Mouse (Mus musculus) midbrain, embryonic 11.5 days (tissue): ENCODE results near the gene Map3k1. TPM values are rescaled to one million over a fixed set of nuclear protein-coding genes. Genes with fewer than 3 reads are reported as not detected.

Experiments
- ATAC-seq: fragments of 200-750 bp; cut with Nextera tagmentation; 2 replicates; pipeline ENCODE4 v1.8.0; 2017; ENCODE audit warnings: moderate TSS enrichment, moderate library complexity; ENCODE audit not compliant: low FRiP score
- DNase-seq: peaks from one replicate; pipeline ENCODE4 v3.0.0; 2015; ENCODE audit warnings: low spot score; ENCODE audit errors: missing footprints
- H3K27ac ChIP-seq: fragments of 300-500 bp; sonication (generic); 2 replicates; pipeline ENCODE4 v1.5.1; 2014; ENCODE audit warnings: low read depth, low read length
- H3K27me3 ChIP-seq: fragments of 300-500 bp; sonication (generic); 2 replicates; pipeline ENCODE4 v1.6.1; 2014; ENCODE audit warnings: mild to moderate bottlenecking, low read length, moderate library complexity, mixed read lengths; ENCODE audit not compliant: control insufficient read depth, insufficient read depth
- H3K36me3 ChIP-seq: fragments of 300-500 bp; sonication (generic); 2 replicates; pipeline ENCODE4 v1.6.1; 2014; ENCODE audit warnings: mild to moderate bottlenecking, low read length, moderate library complexity, mixed read lengths; ENCODE audit not compliant: control insufficient read depth, insufficient read depth
- H3K4me1 ChIP-seq: fragments of 300-500 bp; sonication (generic); 2 replicates; pipeline ENCODE4 v1.6.1; 2014; ENCODE audit warnings: low read length; ENCODE audit not compliant: control insufficient read depth, insufficient read depth
- H3K4me2 ChIP-seq: fragments of 300-500 bp; sonication (generic); 2 replicates; pipeline ENCODE4 v1.6.1; 2014; ENCODE audit warnings: mild to moderate bottlenecking, moderate library complexity
- H3K4me3 ChIP-seq: fragments of 300-500 bp; sonication (generic); 2 replicates; pipeline ENCODE4 v1.5.1; 2014; ENCODE audit warnings: low read depth, low read length
- H3K9ac ChIP-seq: fragments of 300-500 bp; sonication (generic); 2 replicates; pipeline ENCODE4 v1.6.1; 2014; ENCODE audit warnings: low read length
- H3K9me3 ChIP-seq: fragments of 300-500 bp; sonication (generic); 2 replicates; pipeline ENCODE4 v1.6.1; 2016; ENCODE audit warnings: low read length; ENCODE audit not compliant: control insufficient read depth
- WGBS: fragments of 180-500 bp; shearing (Covaris S2); extraction: QIAGEN DNeasy Blood & Tissue Kit; methylation state at CpG from one replicate; pipeline ENCODE4 v1.1.7; 2014; 5-methylcytosine and 5-hydroxymethylcytosine counted together
- polyA plus RNA-seq: library from polyadenylated mRNA; unstranded; fragments of >200 nt; fragmentation: Nextera tagmentation; extraction: Ambion mirVana; gene quantifications from 2 replicates; pipeline ENCODE4 v1.2.1, GENCODE M21; 2014

Map3k1 gene
- 12.0 and 14.4 TPM in 2 replicates for polyA plus RNA-seq

- Histone ChIP-seq H3K9me3 (no peaks in the 10 kb centered on the region), H3K4me1 (peaks cover 5% of the 10 kb centered on the region; the same call in 1 of the 2 replicates), H3K27me3 (no peaks in the 10 kb centered on the region; the same call in 1 of the 2 replicates), H3K4me3 (peak within 1 kb of the TSS; percentile 92), H3K27ac (peak within 1 kb of the TSS; percentile 94), H3K9ac (peak within 1 kb of the TSS; percentile 90), H3K4me2 (peak within 1 kb of the TSS; percentile 92), H3K36me3 (no peaks in the 10 kb centered on the region)
- ATAC-seq (peak; percentile 88), DNase-seq (peak; percentile 93)
- under 1% methylated on average over 65 of the region's 136 CpGs for WGBS
Measured at GRCm38 (mm10) chr13:111808637-111809465, at the start of gene Map3k1. Gene Map3k1, minus strand, starts transcription at chr13:111808993.

- WGBS, result 71% methylated on average over 7 of the region's 7 CpGs
- no peak for ATAC-seq
- no peaks in the 10 kb centered on the region for H3K9me3 ChIP-seq
Measured at GRCm38 (mm10) chr13:111856786-111857455, 48.1 kb upstream of the Map3k1 start.

GRCm38 (mm10) chr13:111856232-111856631 is 47.4 kb upstream of the Map3k1 start:
- ATAC-seq (no peak), DNase-seq (no peak)
- no peak overlapping the region for H3K9ac ChIP-seq
- no peak overlapping the region for H3K4me3 ChIP-seq
- 91% methylated on average over 7 of the region's 7 CpGs for WGBS
- H3K27me3 ChIP-seq, result no peaks in the 10 kb centered on the region
- H3K27ac ChIP-seq, result no peak overlapping the region
- H3K4me2 ChIP-seq, result no peak overlapping the region
- no peaks in the 10 kb centered on the region for H3K36me3 ChIP-seq
- H3K4me1 ChIP-seq, result no peaks in the 10 kb centered on the region
- no peaks in the 10 kb centered on the region for H3K9me3 ChIP-seq

More at GRCm38 (mm10) chr13:111856786-111857455, 48.1 kb upstream of the Map3k1 start:
- peak; percentile 66 for DNase-seq
- no peaks in the 10 kb centered on the region for H3K4me1 ChIP-seq
- no peaks in the 10 kb centered on the region for H3K36me3 ChIP-seq
- H3K9ac ChIP-seq, result no peak overlapping the region
- no peak overlapping the region for H3K27ac ChIP-seq
- no peak overlapping the region for H3K4me3 ChIP-seq
- H3K27me3 ChIP-seq, result no peaks in the 10 kb centered on the region
- H3K4me2 ChIP-seq, result no peak overlapping the region

GRCm38 (mm10) chr13:111852451-111853224 is 43.8 kb upstream of the Map3k1 start:
- WGBS, result 87% methylated on average over 9 of the region's 9 CpGs

GRCm38 (mm10) chr13:111850046-111850837 is 41.4 kb upstream of the Map3k1 start:
- Histone ChIP-seq H3K4me2 (no peak overlapping the region), H3K4me1 (no peaks in the 10 kb centered on the region), H3K9ac (no peak overlapping the region), H3K9me3 (no peaks in the 10 kb centered on the region), H3K36me3 (no peaks in the 10 kb centered on the region), H3K27ac (no peak overlapping the region), H3K4me3 (no peak overlapping the region), H3K27me3 (no peaks in the 10 kb centered on the region)
- WGBS, result 92% methylated on average over 12 of the region's 12 CpGs
- ATAC-seq (no peak), DNase-seq (peak; percentile 56)

More at GRCm38 (mm10) chr13:111852451-111853224, 43.8 kb upstream of the Map3k1 start:
- H3K27me3 ChIP-seq, result no peaks in the 10 kb centered on the region
- no peaks in the 10 kb centered on the region for H3K36me3 ChIP-seq
- no peak overlapping the region for H3K4me2 ChIP-seq
- no peak overlapping the region for H3K27ac ChIP-seq
- ATAC-seq (no peak), DNase-seq (peak; percentile 21)
- H3K4me1 ChIP-seq, result no peaks in the 10 kb centered on the region
- H3K9ac ChIP-seq, result no peak overlapping the region
- no peaks in the 10 kb centered on the region for H3K9me3 ChIP-seq
- no peak overlapping the region for H3K4me3 ChIP-seq

- no peaks in the 10 kb centered on the region for H3K4me1 ChIP-seq
- no peak overlapping the region for H3K4me2 ChIP-seq
- ATAC-seq, result no peak
- DNase-seq, result peak; percentile 73
- no peak overlapping the region for H3K27ac ChIP-seq
- H3K27me3 ChIP-seq, result no peaks in the 10 kb centered on the region
- no peak overlapping the region for H3K4me3 ChIP-seq
- no peaks in the 10 kb centered on the region for H3K9me3 ChIP-seq
- H3K36me3 ChIP-seq, result no peaks in the 10 kb centered on the region
- WGBS, result 54% methylated on average over 9 of the region's 9 CpGs
- H3K9ac ChIP-seq, result no peak overlapping the region
Measured at GRCm38 (mm10) chr13:111845471-111845870, 36.7 kb upstream of the Map3k1 start.

GRCm38 (mm10) chr13:111844313-111844712 is 35.5 kb upstream of the Map3k1 start:
- Histone ChIP-seq H3K4me1 (no peaks in the 10 kb centered on the region), H3K36me3 (no peaks in the 10 kb centered on the region), H3K9me3 (no peaks in the 10 kb centered on the region), H3K4me3 (no peak overlapping the region), H3K27ac (no peak overlapping the region), H3K4me2 (no peak overlapping the region), H3K27me3 (no peaks in the 10 kb centered on the region), H3K9ac (no peak overlapping the region)
- DNase-seq, result peak; percentile 64
- 88% methylated on average over 3 of the region's 3 CpGs for WGBS
- no peak for ATAC-seq

- DNase-seq (peak; percentile 65), ATAC-seq (no peak)
- 81% methylated on average over 8 of the region's 8 CpGs for WGBS
- H3K4me3 ChIP-seq, result no peak overlapping the region
- H3K9ac ChIP-seq, result no peak overlapping the region
- H3K4me2 ChIP-seq, result no peak overlapping the region
- H3K27ac ChIP-seq, result no peak overlapping the region
- no peaks in the 10 kb centered on the region for H3K36me3 ChIP-seq
- no peaks in the 10 kb centered on the region for H3K9me3 ChIP-seq
- no peaks in the 10 kb centered on the region for H3K4me1 ChIP-seq
- H3K27me3 ChIP-seq, result no peaks in the 10 kb centered on the region
Measured at GRCm38 (mm10) chr13:111835787-111836186, 27.0 kb upstream of the Map3k1 start.
